Mouse (Mus musculus) heart, postnatal 0 days (tissue): ENCODE measurements around the gene Nrtn. TPM values are rescaled to one million over a fixed set of nuclear protein-coding genes. Genes with fewer than 3 reads are reported as not detected.

ENCODE experiments used
- ATAC-seq: fragments of 200-750 bp; cut with Nextera tagmentation; 2 replicates; pipeline ENCODE4 v1.8.0; 2017; ENCODE audit warnings: low read depth, moderate number of reproducible peaks, moderate library complexity; ENCODE audit not compliant: insufficient read depth
- DNase-seq: peaks from one replicate; pipeline ENCODE4 v3.0.0-alpha.2; 2016; ENCODE audit warnings: low spot score
- H3K27ac ChIP-seq: fragments of 300-500 bp; sonication (generic); 2 replicates; pipeline ENCODE4 v1.5.1; 2014; ENCODE audit warnings: low read depth, mild to moderate bottlenecking
- H3K27me3 ChIP-seq: fragments of 300-500 bp; sonication (generic); 2 replicates; pipeline ENCODE4 v1.6.1; 2014; ENCODE audit warnings: low read length, mixed read lengths; ENCODE audit not compliant: control insufficient read depth, insufficient read depth
- H3K36me3 ChIP-seq: fragments of 300-500 bp; sonication (generic); replicated peaks from 2 replicates; pipeline ENCODE4 v1.6.1; 2014; ENCODE audit warnings: low read length, mixed read lengths; ENCODE audit not compliant: control insufficient read depth, insufficient read depth
- H3K4me1 ChIP-seq: fragments of 300-500 bp; sonication (generic); 2 replicates; pipeline ENCODE4 v1.6.1; 2014; ENCODE audit warnings: antibody characterized with exemption; ENCODE audit not compliant: control insufficient read depth, insufficient read depth
- H3K4me2 ChIP-seq: fragments of 300-500 bp; sonication (generic); 2 replicates; pipeline ENCODE4 v1.6.1; 2014; ENCODE audit warnings: low read depth, mild to moderate bottlenecking, low read length, moderate library complexity
- H3K4me3 ChIP-seq: fragments of 300-500 bp; sonication (generic); 2 replicates; pipeline ENCODE4 v1.5.1; 2014; ENCODE audit warnings: low read depth, low read length
- H3K9ac ChIP-seq: fragments of 300-500 bp; sonication (generic); replicated peaks from 2 replicates; pipeline ENCODE4 v1.6.1; 2014; ENCODE audit warnings: low read depth, low read length, mixed read lengths
- H3K9me3 ChIP-seq: fragments of 300-500 bp; sonication (generic); replicated peaks from 2 replicates; pipeline ENCODE4 v1.6.1; 2016; ENCODE audit warnings: low read length; ENCODE audit not compliant: control insufficient read depth
- CTCF ChIP-seq: IDR thresholded peaks from 2 replicates; pipeline ENCODE4 v1.5.1; 2016; ENCODE audit warnings: antibody characterized with exemption, control low read depth, low read depth
- EP300 ChIP-seq: IDR thresholded peaks from 2 replicates; pipeline ENCODE4 v1.6.1; 2016; ENCODE audit warnings: antibody characterized with exemption, low read depth
- WGBS: fragments of 180-500 bp; shearing (Covaris S2); extraction: QIAGEN DNeasy Blood & Tissue Kit; methylation state at CpG from one replicate; pipeline ENCODE4 v1.1.7; 2014; 5-methylcytosine and 5-hydroxymethylcytosine counted together
- polyA plus RNA-seq: library from polyadenylated mRNA; unstranded; fragments of >200 nt; fragmentation: Nextera tagmentation; extraction: Ambion mirVana; gene quantifications from 2 replicates; pipeline ENCODE4 v1.2.1, GENCODE M21; 2015
- total RNA-seq: library from RNA; depleted of rRNA; stranded (reverse); fragments of >200 nt; gene quantifications from 2 replicates; pipeline ENCODE4 v1.2.3, GENCODE M21; 2014; ENCODE audit warnings: low replicate concordance

The Nrtn gene
- total and polyA plus RNA-seq, 2 experiments from 2014 or later: 33.9 to 83.1 TPM

- Histone ChIP-seq H3K9ac (no peak overlapping the region), H3K4me3 (no peak overlapping the region), H3K4me1 (peaks cover 18% of the 10 kb centered on the region), H3K27ac (peak overlapping the region; percentile 49), H3K9me3 (no peaks in the 10 kb centered on the region), H3K27me3 (no peaks in the 10 kb centered on the region), H3K36me3 (peaks cover 14% of the 10 kb centered on the region), H3K4me2 (0 out of 2 replicates have a peak overlapping the region, but pooled peaks have one; percentile 22)
- 9% methylated on average over 12 of the region's 12 CpGs for WGBS
- TF ChIP-seq CTCF (no peak), EP300 (no peak)
- DNase-seq (no peak), ATAC-seq (0 out of 2 replicates have a peak, but pooled peaks have one; percentile 24)
These were observed 29.7 kb downstream of the Nrtn start for GRCm38 (mm10) chr17:56727659-56728058.

GRCm38 (mm10) chr17:56727029-56727649 is 30.2 kb downstream of the Nrtn start:
- Histone ChIP-seq H3K27ac (peak overlapping the region; percentile 49; the same call in 1 of the 2 replicates), H3K4me1 (peaks cover 18% of the 10 kb centered on the region), H3K9ac (no peak overlapping the region), H3K27me3 (no peaks in the 10 kb centered on the region), H3K4me2 (no peak overlapping the region), H3K9me3 (no peaks in the 10 kb centered on the region), H3K36me3 (peaks cover 19% of the 10 kb centered on the region), H3K4me3 (no peak overlapping the region)
- ATAC-seq (no peak), DNase-seq (no peak)
- 21% methylated on average over 7 of the region's 7 CpGs for WGBS
- TF ChIP-seq CTCF: no peak
- no peak for TF ChIP-seq EP300

- Histone ChIP-seq H3K9me3 (no peaks in the 10 kb centered on the region), H3K27ac (no peak overlapping the region), H3K4me3 (no peak overlapping the region), H3K36me3 (peaks cover 29% of the 10 kb centered on the region), H3K4me2 (no peak overlapping the region), H3K27me3 (no peaks in the 10 kb centered on the region), H3K9ac (no peak overlapping the region), H3K4me1 (peaks cover 25% of the 10 kb centered on the region)
- DNase-seq: no peak
- no peak for TF ChIP-seq EP300
- TF ChIP-seq CTCF: no peak
- 71% methylated on average over 11 of the region's 11 CpGs for WGBS
- ATAC-seq: no peak
These were observed 33.7 kb downstream of the Nrtn start for GRCm38 (mm10) chr17:56723419-56724161.

DNA sequence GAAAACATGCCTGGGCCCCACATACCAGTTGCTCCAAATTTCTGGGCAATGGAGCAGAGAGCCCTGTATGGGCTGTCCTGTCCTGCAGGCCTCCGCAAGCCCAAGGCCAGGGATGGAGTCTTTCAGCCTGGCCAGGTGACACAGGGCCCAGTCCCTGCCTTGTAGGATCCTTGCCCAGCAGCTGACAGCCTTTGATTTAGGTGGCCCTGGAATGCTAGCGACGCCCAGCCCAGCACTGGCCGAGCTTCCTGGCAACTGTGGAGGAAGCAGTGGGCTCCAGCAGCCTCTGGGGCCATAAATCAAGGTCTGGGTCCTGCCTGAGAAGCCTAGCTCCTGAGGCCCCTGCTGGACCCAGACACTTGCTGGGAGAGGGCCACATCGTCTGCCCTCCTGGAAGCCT is 34.9 kb downstream of the Nrtn start:
- no peak for TF ChIP-seq CTCF
- no peak for TF ChIP-seq EP300
- peaks cover 20% of the 10 kb centered on the region for H3K4me1 ChIP-seq
- no peak overlapping the region for H3K4me3 ChIP-seq
- no peak overlapping the region for H3K9ac ChIP-seq
- H3K27ac ChIP-seq: no peak overlapping the region
- no peaks in the 10 kb centered on the region for H3K9me3 ChIP-seq
- peaks cover 29% of the 10 kb centered on the region for H3K36me3 ChIP-seq
- no peak overlapping the region for H3K4me2 ChIP-seq
- WGBS: 76% methylated on average over 5 of the region's 5 CpGs
- ATAC-seq: no peak
- no peak for DNase-seq
- H3K27me3 ChIP-seq: no peaks in the 10 kb centered on the region

DNA sequence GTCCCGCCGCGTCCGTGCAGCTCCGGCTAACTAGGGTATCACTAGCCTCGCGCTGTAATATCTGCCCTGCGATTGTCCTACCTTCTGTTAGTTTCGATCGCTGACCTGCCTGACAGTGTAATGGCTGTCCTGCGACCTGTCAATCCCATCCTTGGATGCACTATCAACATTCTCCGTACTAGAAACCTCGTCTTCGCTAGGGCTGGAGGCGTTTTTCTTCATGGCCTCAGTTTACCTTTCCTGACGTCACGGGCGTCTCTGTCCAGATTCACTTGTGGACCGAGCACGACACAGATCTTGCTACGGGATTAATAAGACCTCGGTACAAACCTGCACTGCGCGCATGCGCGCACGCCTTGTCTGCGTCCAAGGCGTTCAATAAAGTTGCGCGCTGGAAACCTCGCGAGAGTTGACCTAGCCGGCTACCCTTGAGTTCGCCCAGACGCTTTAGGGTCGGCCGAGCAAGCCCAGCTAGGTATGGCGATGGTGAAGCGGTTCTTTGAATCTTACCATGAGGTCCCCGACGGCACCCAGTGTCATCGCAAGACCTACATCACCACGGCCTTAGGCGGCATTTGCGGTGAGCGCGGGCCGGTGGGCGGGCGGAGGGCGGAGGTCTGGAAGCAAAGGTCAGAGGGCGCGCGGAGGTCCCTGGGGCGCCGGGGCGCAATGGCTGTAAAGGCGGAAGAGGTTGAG is 39.8 kb downstream of the Nrtn start, which contains the start of the genes Ndufa11 and Vmac:
Gene Ndufa11, plus strand, starts transcription at position 405 of the 696 bp plus-strand sequence.
Gene Vmac, minus strand, starts transcription at position 660 of the 696 bp plus-strand sequence.
- under 1% methylated on average over 59 of the region's 59 CpGs for WGBS
- peak within 1 kb of the TSS; percentile 77 for H3K4me3 ChIP-seq

More for the DNA sequence above, 39.8 kb downstream of the Nrtn start, which contains the start of the genes Ndufa11 and Vmac:
- H3K27ac ChIP-seq: peak within 1 kb of the TSS; percentile 84
- DNase-seq: peak; percentile 92
- ATAC-seq: peak; percentile 84
- peaks cover 14% of the 10 kb centered on the region for H3K36me3 ChIP-seq
- TF ChIP-seq CTCF (no peak), EP300 (peak; percentile 96)
- H3K9me3 ChIP-seq: no peaks in the 10 kb centered on the region
- H3K4me2 ChIP-seq: peak within 1 kb of the TSS; percentile 79
- H3K27me3 ChIP-seq: no peaks in the 10 kb centered on the region
- H3K4me1 ChIP-seq: peaks cover 14% of the 10 kb centered on the region
- peak within 1 kb of the TSS; percentile 93 for H3K9ac ChIP-seq
